Mouse (Mus musculus) G1E-ER4 (cell line): ENCODE measurements around the gene Pex5. TPM values are rescaled to one million over a fixed set of nuclear protein-coding genes. Genes with fewer than 3 reads are reported as not detected.

Source experiments
- GATA1 ChIP-seq: IDR thresholded peaks from one replicate; pipeline ENCODE4 v1.8.0; 2012; ENCODE audit warnings: low read length, inconsistent platforms
- polyA plus RNA-seq: library from polyadenylated mRNA; stranded (reverse); fragments of >175 nt; gene quantifications from 2 replicates; pipeline ENCODE4 v1.2.3, GENCODE M21; 2012

The Pex5 gene
- polyA plus RNA-seq, 1 experiment: 31.2 TPM

DNA sequence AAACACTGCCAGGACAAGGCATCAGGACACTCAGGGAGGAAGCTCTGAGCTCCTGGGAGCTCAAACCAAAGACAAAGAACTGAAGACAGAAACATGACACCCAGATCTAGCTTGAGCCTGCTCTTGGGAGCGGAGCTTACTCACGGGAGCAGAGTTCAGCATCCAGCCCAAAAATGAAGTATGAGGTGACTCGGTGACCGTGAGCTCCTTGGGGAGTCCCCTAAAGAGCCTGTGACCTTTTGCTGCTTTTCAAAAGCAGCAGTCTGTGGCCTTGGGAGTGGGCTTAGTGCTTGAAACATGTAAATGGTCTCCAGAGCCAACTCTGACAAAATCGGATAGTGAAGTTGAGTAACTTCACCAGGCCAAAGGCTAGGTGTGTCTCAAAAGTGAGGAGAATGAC lies 20.3 kb upstream of the Pex5 start:
- no peak for TF ChIP-seq GATA1

DNA sequence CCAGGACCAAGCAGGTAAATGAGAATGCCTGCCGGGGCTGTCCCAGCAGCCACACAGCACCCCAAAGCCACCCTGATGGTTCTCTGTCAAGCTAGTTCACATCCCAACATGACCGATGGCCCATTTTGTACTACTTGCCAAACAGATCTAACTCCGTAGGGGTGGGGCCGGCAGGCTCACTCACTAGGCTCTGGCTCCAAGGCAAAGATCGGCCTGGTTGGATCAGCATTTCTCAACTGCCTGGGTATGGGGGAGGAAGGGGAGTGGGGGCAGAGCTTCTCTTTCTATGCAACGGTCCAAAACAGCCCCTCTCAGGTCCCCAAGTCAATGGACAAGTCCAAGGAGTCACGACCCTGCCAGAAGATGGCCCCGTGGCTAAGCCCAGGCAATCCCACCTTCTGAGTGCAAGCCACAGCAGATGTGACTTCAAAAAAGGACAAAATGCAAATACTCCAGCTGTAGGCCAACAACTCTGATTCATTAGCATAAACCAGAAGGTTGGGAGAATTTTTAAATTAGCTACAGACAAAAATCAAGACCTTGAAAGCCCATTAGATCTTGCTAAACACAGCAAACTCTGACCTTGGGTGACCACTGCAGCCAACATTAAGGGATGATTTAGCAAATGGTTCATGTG lies 18.9 kb upstream of the Pex5 start:
- TF ChIP-seq GATA1: no peak

DNA sequence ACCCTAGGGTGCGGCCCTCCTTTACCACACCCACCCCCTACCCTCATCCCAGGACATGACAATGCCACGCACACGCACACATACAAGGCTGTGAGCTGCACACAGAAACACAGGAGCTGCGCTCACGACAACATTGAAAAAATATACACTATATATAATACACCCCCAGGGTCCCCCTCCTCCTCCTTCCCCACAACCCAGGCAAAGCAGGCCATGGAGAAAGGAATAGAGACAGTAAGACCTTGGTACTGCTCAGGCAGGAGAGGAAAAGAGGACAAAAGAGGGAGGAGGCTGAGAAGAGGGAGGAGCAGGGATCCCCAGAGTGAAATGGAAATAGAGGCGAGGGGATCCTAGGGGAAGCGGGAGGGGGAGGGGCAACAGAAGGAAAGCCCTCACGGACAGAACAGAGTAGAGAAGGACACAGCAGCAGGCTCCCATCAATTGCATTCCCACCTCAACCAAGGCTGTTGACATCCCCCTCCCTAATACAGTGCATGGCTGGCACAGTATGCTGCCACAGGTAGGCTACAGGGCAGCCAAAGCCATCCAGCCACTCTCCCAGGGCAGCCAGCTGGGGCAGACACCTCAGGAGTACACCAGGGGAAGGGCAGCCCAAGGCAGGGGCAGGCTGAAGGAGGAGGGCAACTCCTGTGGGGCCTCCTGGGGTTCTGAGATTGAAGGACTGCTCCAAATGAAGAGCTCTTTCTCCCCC lies 16.1 kb upstream of the Pex5 start:
- no peak for TF ChIP-seq GATA1

DNA sequence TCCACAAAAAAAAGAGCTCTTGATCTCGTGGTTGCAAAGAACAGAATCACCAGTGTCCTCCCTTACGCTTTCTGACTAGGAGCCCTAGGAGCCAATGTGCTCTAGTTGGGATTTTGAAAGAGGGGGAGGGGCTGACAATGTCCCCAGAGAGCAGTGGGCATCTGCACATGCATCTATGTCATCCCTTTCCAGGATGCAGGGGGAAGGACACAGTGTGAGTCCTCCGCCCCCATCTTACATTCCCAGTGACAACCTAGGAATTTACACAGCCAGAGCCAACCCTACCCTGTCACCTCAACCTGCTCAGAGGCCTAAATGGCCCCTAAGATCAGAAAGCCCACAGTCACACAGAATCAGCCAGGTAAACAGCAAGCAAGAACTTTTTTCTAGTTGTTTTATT lies 15.5 kb upstream of the Pex5 start:
- TF ChIP-seq GATA1: no peak

DNA sequence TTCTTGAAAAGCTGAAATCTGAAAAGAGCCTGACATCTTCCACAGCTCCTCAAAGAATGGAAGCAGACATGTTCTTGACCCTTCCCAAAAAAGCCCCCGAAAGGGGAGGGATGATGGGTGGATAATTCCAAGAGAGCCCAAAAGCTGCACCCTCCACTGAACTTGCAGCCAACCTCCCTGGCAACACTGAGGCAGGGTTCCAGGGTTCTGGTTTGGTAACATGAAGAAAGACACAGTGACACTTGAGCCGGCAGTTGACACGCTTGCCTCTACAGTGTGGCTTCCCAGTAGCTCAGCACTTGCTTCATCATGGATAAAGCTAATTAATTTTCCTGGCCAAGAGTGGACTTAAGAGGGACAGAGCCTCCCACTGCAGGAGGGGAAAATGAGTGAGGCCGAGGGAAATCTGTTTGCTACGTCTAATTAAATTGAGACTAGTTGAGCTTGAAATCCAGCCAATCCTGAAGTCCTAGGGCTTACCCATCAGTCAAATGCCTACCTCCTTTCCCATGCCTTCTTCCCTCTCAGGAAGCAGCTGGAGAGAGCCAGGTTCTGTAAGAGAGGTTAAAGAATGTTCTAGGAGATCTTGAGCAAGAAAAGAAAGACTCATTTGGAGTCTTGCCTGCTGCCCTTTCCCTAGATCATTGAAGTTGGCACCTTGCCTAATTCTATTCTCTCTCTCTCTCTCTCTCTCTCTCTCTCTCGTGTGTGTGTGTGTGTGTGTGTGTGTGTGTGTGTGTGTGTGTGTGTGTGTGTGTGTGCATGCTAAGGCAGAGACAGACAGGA lies 13.1 kb upstream of the Pex5 start:
- no peak for TF ChIP-seq GATA1

DNA sequence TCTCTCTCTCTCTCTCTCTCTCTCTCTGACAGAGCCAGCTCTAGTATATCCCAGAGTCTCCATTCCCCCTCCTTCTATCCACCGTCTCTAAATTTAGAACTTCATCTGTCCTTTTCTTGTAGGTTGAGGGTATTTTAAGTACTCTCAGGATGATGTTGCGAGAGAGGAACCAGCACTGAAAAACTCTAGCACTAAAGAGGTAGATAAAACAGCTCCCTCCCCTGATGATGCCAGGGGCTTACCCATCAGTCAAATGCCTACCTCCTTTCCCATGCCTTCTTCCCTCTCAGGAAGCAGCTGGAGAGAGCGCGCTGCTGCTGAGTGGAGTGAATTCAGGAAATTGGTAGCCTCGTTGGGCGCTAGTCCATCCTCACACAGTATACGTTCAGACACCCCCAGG lies 12.4 kb upstream of the Pex5 start:
- no peak for TF ChIP-seq GATA1

DNA sequence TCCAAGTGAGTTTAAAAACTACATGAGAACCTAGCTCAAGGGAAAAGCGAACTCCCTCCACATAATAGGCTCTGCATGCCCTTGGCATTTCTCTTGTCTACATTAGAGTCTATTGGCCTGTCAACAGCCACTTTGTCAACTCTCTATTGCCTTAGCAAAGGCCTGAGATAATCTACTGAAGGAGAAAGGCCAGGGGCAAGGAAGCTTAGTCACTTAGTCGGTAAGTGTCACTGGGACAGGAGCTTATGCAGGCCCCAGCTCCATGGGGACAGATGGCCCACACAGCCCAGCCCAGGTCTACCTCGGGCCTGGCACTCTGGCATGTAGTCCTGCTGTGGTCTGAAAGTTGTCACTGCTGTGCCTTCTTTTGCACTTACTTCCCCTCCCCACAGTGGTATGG lies 11.7 kb upstream of the Pex5 start:
- TF ChIP-seq GATA1: no peak

DNA sequence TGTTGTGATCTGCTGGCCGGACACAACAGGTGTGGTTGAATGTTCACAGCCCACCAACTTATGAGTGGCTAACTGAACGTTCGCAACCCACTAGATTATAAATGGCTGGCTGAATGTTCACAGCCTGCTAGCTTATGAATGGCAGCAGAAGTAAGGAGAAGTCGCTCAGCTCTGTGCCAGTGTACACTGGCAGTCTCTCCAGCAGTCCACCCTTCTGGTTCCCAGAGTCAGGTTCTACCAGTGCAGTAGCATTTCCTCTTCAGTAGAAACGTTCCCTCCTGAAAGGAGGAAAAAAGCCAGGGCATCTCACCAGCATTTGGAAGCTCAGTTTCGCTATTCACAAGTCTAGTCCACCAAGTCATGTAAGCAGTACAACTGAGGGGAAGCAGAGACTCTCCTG lies 10.7 kb upstream of the Pex5 start:
- TF ChIP-seq GATA1: no peak

DNA sequence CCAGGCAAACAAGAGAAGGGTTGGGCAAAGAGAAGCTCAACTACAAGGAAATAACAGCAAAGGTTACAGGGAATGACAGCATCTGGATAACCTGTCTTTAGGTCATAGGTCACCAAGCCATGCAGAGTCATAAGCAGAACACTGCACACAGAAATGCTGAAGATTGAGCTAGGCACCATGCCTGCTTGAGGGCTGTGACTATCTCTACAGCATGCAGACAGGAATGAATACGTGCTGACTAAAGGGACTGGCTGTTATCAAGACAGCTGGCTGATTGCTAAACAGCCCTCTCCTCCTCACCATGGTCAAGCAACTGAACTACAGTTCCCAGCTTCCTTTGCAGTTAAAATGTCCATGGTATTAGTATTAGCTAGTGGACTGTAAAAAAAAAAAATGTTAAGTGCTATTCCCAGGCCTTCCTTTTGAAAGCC lies 9.2 kb upstream of the Pex5 start:
- TF ChIP-seq GATA1: no peak

DNA sequence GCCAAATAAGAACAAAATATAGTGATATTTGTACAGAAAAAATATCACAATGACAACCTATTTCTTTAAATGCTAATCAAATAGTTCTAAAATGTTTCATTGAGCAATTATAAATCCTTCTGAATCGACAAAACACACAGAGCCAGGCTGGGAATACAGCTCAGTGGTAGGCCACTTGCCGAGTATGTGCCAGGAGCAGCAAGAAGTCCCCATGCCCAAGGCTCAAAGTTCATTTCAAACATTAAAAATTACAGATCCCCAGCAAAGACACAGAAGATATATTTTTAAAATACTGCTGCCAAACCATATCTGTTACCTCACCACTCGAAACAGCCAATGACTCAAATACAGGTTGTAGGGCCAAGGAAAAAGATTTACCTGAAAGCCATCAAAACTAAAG lies 3.8 kb upstream of the Pex5 start:
- no peak for TF ChIP-seq GATA1

DNA sequence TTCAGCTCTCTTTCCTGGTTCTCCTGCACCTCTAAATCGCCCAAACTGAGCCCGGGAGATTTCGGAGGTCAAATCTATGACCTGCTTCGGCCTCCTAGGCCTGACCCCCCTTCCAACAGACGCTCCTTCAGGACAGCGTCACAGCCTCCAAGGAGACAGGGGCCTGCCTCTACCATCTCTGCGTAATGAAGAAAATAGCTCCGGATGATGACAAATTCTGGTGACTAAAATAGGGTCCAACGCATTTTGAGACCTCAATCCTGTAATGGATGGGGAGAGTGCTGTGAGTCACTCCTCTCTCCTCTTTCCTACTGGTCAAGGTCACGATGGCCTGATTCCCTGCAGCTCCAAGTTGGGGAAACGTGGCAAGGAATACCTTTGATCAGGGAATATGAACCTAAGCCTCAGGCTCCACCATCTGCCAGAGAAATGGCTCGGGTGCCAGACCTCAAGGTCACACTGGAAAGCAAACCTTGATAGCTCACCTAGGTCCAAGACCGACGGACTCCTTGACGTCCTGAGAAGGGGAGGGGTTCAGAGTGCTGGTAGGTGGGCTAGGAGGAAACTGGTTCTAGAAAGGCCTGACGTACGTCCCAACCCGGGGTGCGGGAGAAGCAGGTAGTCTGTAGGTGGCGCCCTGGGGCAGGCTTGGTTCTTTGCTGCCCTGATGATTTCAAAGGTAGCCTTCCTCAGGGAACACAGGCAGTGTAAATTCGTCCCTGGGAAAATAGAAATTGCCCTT lies 651 bp upstream of the Pex5 start:
- TF ChIP-seq GATA1: no peak

DNA sequence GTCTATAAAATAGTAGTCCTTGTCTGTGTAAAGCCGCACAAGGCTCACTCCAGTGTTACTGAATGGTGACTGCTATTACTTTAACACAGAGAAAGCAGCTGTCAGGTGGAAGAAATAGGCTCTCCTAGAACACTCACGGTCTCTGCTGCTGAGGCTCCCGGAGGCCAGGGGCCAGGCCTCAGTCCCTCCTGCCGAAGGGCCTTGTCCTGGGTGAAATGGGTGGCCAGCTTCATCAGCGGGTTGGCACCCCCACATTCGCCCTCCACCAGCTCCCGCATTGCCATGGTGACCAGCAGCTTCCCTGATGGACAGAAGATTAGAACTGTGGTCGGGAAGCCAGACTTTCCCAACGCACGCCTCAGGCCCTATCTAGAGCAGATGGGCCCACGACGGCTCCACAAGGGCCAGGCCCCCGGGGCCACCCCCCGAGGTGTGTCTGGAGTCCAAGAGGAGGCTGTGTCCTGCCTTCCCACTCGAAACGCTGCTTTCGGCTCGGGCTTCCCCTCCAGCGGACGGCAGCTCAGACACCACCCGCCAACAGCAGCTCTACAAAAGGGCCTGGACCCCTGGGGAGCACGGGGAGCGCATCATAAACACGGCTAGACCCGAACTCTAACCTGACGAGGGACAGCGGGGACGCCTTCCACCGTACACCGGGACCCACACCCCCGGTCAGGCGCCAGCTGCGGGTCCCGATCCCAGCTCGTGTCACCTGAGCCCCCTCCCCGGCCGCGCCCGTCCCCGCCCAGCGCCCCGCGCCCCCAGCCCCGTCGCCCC lies 529 bp downstream of the Pex5 start:
- no peak for TF ChIP-seq GATA1

DNA sequence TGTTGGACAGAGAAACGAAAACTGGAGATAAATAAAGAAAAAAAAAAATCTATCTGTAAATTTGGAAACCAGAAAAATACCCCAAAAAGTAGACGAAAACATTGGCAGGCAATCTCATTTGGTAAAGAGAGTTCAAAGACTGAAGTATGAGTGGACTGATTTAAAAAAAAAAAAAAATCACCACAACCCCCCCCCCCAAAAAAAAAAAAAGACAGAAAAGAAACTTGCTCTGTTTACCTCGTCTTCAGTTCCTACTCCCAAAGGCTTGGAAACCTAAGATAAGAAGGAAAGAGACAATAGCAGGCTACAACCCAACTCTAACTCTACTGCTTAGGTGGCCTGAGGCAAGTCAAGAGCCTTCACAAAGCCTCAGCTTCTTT lies 1.1 kb downstream of the Pex5 start:
- no peak for TF ChIP-seq GATA1

DNA sequence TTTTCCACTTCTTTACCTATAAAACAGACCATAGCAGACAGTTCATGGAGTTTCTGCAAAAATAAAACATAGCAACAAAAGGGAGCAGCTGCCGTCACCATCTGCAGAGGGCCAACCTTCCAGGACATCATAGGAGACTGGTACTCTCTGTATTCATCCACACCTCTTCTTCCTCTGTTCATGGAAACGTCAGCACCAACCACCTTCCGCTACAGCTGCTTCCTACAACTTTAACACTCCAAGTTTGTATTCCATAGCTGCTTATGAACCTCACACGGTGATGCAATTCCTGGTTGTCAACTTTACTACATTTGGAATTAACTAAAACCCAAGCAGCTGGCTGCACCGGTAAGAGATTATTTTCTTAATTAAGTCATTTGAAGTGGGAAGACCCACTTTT lies 6.5 kb downstream of the Pex5 start:
- TF ChIP-seq GATA1: no peak

DNA sequence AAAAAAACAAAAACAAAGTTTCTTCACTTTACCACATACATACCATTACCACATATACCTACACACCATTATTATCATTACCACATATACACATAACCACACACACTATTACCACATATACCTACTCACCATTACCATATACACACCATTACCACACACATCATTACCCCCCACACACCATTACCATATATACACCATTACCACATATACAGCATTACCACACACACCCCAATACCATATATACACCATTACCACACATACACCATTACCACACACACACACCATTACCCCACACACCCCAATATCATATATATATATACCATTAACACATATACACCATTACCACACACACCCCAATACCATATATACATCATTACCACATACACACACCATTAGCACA lies 7.7 kb downstream of the Pex5 start:
- TF ChIP-seq GATA1: no peak
